Mouse (Mus musculus) kidney, embryonic 16.5 days (tissue): ENCODE data around the gene Pik3r5. TPM values are rescaled to one million over a fixed set of nuclear protein-coding genes. Genes with fewer than 3 reads are reported as not detected.

Experiments
- ATAC-seq: fragments of 200-750 bp; cut with Nextera tagmentation; 2 replicates; pipeline ENCODE4 v1.8.0; 2017; ENCODE audit warnings: moderate TSS enrichment; ENCODE audit not compliant: low FRiP score, low TSS enrichment
- H3K27ac ChIP-seq: fragments of 300-500 bp; sonication (generic); 2 replicates; pipeline ENCODE4 v1.5.1; 2014; ENCODE audit warnings: low read length
- H3K27me3 ChIP-seq: fragments of 300-500 bp; sonication (generic); 2 replicates; pipeline ENCODE4 v1.6.1; 2014; ENCODE audit warnings: low read length, control low read depth, mixed read lengths; ENCODE audit not compliant: insufficient read depth
- H3K36me3 ChIP-seq: fragments of 300-500 bp; sonication (generic); 2 replicates; pipeline ENCODE4 v1.6.1; 2014; ENCODE audit warnings: low read length, control low read depth, mixed read lengths; ENCODE audit not compliant: insufficient read depth
- H3K4me1 ChIP-seq: fragments of 300-500 bp; sonication (generic); 2 replicates; pipeline ENCODE4 v1.6.1; 2014; ENCODE audit warnings: low read length, control low read depth, mixed read lengths; ENCODE audit not compliant: insufficient read depth
- H3K4me2 ChIP-seq: fragments of 300-500 bp; sonication (generic); replicated peaks from 2 replicates; pipeline ENCODE4 v1.6.1; 2014; ENCODE audit warnings: low read depth, low read length
- H3K4me3 ChIP-seq: fragments of 300-500 bp; sonication (generic); 2 replicates; pipeline ENCODE4 v1.5.1; 2014; ENCODE audit warnings: mild to moderate bottlenecking, low read length
- H3K9ac ChIP-seq: fragments of 300-500 bp; sonication (generic); replicated peaks from 2 replicates; pipeline ENCODE4 v1.6.1; 2014; ENCODE audit warnings: low read length
- H3K9me3 ChIP-seq: fragments of 300-500 bp; sonication (generic); 2 replicates; pipeline ENCODE4 v1.6.1; 2016; ENCODE audit warnings: low read length, control low read depth
- WGBS: fragments of 180-500 bp; shearing (Covaris S2); extraction: QIAGEN DNeasy Blood & Tissue Kit; methylation state at CpG from one replicate; pipeline ENCODE4 v1.1.7; 2014; 5-methylcytosine and 5-hydroxymethylcytosine counted together
- polyA plus RNA-seq: library from polyadenylated mRNA; unstranded; fragments of >200 nt; fragmentation: Nextera tagmentation; extraction: Ambion mirVana; gene quantifications from 2 replicates; pipeline ENCODE4 v1.2.1, GENCODE M21; 2015

Pik3r5 gene
- polyA plus RNA-seq, 1 experiment from 2014 or later: 0.27 TPM

- no peaks in the 10 kb centered on the region for H3K9me3 ChIP-seq
- no peak for ATAC-seq
- 73% methylated on average over 5 of the region's 5 CpGs for WGBS
- no peak overlapping the region for H3K27ac ChIP-seq
- H3K4me2 ChIP-seq: no peak overlapping the region
- H3K36me3 ChIP-seq: no peaks in the 10 kb centered on the region
- no peaks in the 10 kb centered on the region for H3K27me3 ChIP-seq
- no peaks in the 10 kb centered on the region for H3K4me1 ChIP-seq
- no peak overlapping the region for H3K9ac ChIP-seq
- no peak overlapping the region for H3K4me3 ChIP-seq
Observed at GRCm38 (mm10) chr11:68459021-68459420, 27.1 kb downstream of the Pik3r5 start.

DNA sequence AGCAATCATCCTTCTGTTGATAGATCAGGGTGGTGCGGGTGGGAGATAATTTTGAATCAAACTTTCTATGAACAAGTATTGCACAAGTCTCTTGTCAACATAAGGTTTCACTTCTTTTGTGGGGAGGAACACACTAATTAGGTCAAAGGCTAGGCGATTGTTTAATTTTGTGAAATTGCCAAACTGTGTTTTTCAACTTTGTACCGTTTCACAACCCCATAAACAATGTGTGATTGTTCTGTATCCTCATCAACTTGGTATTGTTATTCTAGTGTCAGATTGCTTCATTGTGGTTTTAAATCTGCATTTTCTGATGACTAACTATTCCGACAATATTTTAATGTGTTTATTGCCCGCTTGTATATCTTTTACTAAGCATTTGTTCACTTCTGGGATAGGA is 27.6 kb downstream of the Pik3r5 start:
- WGBS: 77% methylated on average over 5 of the region's 5 CpGs
- H3K36me3 ChIP-seq: no peaks in the 10 kb centered on the region
- H3K4me3 ChIP-seq: no peak overlapping the region
- no peaks in the 10 kb centered on the region for H3K27me3 ChIP-seq
- no peaks in the 10 kb centered on the region for H3K9me3 ChIP-seq
- no peak for ATAC-seq
- no peaks in the 10 kb centered on the region for H3K4me1 ChIP-seq
- no peak overlapping the region for H3K4me2 ChIP-seq
- no peak overlapping the region for H3K9ac ChIP-seq
- H3K27ac ChIP-seq: no peak overlapping the region

DNA sequence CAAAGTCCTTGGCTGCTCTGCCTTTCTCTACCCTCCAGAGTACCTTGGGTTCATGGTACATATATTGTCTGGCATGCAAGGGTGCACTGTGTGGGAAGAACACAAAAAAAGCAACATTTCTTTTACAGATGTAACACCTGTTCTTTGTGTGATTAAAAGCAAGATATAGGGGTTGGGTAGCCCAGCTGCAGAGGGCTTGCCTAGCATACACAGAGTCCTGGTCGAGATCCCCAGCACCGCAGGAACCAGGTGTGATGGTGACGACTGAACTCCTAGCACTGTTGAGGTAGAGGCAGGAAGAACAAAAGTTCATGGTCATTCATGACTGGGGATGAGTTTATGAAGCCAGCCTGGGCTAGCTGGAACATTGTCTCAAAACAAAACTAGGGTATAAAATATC is 30.8 kb downstream of the Pik3r5 start:
- H3K36me3 ChIP-seq: no peaks in the 10 kb centered on the region
- H3K27ac ChIP-seq: no peak overlapping the region
- no peak overlapping the region for H3K4me3 ChIP-seq
- ATAC-seq: no peak
- no peaks in the 10 kb centered on the region for H3K4me1 ChIP-seq
- H3K4me2 ChIP-seq: no peak overlapping the region
- H3K9ac ChIP-seq: no peak overlapping the region
- H3K9me3 ChIP-seq: no peaks in the 10 kb centered on the region
- 75% methylated on average over 3 of the region's 3 CpGs for WGBS
- H3K27me3 ChIP-seq: no peaks in the 10 kb centered on the region

DNA sequence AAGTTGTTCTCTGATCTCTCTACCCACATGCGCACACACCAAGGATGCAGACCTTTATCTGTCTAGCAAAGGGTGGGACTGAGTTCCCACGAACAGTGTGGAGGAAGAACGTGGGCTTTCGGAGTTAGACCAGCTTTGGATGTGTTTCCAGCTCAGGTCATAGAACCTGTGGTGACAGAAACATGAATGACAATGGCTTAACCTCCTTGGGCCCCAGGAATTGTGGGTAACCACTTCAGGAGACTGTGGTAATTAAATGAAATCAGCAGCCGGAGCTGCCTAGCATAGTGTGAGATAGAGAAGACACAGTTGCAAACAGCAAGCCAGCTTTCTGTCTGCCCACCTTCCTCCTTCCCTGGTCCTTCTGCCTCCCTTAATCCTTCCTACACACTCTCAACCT is 32.3 kb downstream of the Pik3r5 start:
- no peak overlapping the region for H3K4me2 ChIP-seq
- no peaks in the 10 kb centered on the region for H3K27me3 ChIP-seq
- no peak overlapping the region for H3K4me3 ChIP-seq
- ATAC-seq: no peak
- no peaks in the 10 kb centered on the region for H3K36me3 ChIP-seq
- no peak overlapping the region for H3K9ac ChIP-seq
- no peaks in the 10 kb centered on the region for H3K9me3 ChIP-seq
- no peak overlapping the region for H3K27ac ChIP-seq
- WGBS: 84% methylated on average over 5 of the region's 5 CpGs
- H3K4me1 ChIP-seq: no peaks in the 10 kb centered on the region

- ATAC-seq: no peak
- H3K9me3 ChIP-seq: no peaks in the 10 kb centered on the region
- H3K4me1 ChIP-seq: no peaks in the 10 kb centered on the region
- no peaks in the 10 kb centered on the region for H3K27me3 ChIP-seq
- no peaks in the 10 kb centered on the region for H3K36me3 ChIP-seq
- H3K4me2 ChIP-seq: no peak overlapping the region
- no peak overlapping the region for H3K4me3 ChIP-seq
- H3K27ac ChIP-seq: no peak overlapping the region
- WGBS: 53% methylated on average over 2 of the region's 2 CpGs
- H3K9ac ChIP-seq: no peak overlapping the region
Observed at GRCm38 (mm10) chr11:68465090-68465489, 33.2 kb downstream of the Pik3r5 start.

DNA sequence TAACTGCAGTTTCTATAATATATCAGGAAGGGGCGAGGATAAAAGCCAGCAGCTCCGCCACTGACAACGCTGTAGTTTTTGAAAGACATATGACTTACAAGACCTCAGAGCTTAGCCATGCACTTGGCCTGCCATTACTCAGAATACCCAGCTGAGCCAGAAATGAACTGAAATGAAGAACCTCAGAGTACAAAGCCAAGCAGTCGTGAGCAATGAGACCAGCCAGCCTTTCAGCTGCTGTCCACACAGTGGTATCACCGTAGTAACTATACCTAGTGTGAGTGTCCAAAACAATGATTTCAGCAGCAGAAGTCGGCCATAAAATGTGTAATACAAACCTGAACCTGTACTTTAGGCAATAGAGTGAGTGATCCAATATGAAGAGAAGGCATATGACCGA is 35.5 kb downstream of the Pik3r5 start:
- H3K9ac ChIP-seq: no peak overlapping the region
- no peaks in the 10 kb centered on the region for H3K27me3 ChIP-seq
- no peaks in the 10 kb centered on the region for H3K9me3 ChIP-seq
- no peaks in the 10 kb centered on the region for H3K36me3 ChIP-seq
- no peak overlapping the region for H3K4me3 ChIP-seq
- no peak for ATAC-seq
- H3K4me2 ChIP-seq: no peak overlapping the region
- H3K4me1 ChIP-seq: no peaks in the 10 kb centered on the region
- WGBS: 74% methylated on average over 7 of the region's 7 CpGs
- no peak overlapping the region for H3K27ac ChIP-seq

DNA sequence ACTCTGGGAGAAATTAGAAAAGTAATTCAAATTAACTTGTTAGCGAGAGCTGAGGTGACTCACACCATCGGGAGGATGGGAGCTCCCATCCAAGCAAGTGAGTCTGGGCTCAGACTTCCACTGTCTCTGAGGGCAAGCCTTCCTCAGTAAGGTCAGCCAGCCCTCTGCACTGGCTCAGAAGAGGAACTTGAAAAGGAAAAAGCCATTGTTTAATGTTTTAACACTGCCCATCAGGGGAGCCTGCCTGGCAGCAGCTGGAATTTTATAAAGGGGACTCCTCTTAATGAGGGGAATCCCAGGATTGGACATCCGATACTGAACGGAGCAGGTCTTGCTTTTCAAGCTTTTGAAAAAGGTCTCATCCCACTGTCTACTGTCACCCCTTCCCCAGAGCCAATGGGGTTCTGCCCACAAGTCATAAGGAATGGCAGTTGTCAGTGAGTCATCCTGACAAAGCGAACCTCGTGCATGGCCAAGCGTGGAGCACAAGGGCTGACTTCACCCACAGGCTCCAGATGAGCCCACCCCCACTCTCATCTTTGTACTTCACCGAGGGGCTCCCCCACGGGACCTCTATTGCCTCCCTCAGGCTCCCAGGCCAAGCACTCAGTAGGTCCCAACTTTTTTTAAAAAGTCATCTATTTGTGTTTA is 36.2 kb downstream of the Pik3r5 start:
- no peak overlapping the region for H3K9ac ChIP-seq
- no peaks in the 10 kb centered on the region for H3K27me3 ChIP-seq
- 56% methylated on average over 9 of the region's 9 CpGs for WGBS
- no peak overlapping the region for H3K27ac ChIP-seq
- no peak overlapping the region for H3K4me3 ChIP-seq
- ATAC-seq: no peak
- H3K4me1 ChIP-seq: no peaks in the 10 kb centered on the region
- H3K4me2 ChIP-seq: no peak overlapping the region
- H3K9me3 ChIP-seq: no peaks in the 10 kb centered on the region
- H3K36me3 ChIP-seq: no peaks in the 10 kb centered on the region

- Histone ChIP-seq H3K4me2 (no peak overlapping the region), H3K4me3 (no peak overlapping the region), H3K36me3 (no peaks in the 10 kb centered on the region), H3K4me1 (no peaks in the 10 kb centered on the region), H3K27ac (no peak overlapping the region), H3K9me3 (no peaks in the 10 kb centered on the region), H3K27me3 (no peaks in the 10 kb centered on the region), H3K9ac (no peak overlapping the region)
- no peak for ATAC-seq
- WGBS: 77% methylated on average over 4 of the region's 4 CpGs
Observed at GRCm38 (mm10) chr11:68468886-68469285, 37.0 kb downstream of the Pik3r5 start.

DNA sequence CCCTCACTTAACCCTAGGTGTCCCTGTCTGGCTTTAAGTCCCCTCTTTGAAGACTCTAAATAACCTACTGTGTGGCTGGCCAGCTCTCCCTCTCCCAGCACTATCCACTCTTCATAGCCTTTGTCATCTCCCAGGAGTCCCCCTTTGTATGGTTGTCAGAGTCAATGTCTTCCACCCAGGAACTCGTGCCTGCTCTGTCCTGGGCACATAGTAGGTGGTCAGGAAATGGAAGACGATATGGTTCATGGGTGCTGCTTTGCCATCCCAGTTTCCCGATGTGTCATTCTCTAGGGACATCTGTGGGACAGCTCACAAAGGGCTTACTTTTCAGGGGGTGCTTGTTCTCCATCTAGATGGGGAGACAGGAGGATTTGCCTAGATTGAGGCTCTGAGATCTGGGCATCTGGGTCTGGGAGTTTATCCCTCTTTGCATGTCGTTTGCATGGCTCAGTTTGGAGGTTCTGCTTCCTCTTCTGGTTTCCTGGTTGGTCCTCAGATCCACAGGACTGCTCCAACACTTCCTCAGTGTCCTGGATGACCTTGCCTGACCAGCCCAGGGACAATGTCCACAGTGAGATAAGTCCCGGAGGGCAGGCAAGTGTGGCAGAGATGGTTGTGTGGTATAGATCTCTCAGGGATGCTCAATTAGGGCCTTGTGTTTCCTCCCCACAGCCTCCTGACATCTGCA is 40.4 kb downstream of the Pik3r5 start:
- Histone ChIP-seq H3K36me3 (no peaks in the 10 kb centered on the region), H3K4me3 (no peak overlapping the region), H3K9me3 (no peaks in the 10 kb centered on the region), H3K9ac (no peak overlapping the region), H3K27me3 (no peaks in the 10 kb centered on the region), H3K27ac (no peak overlapping the region), H3K4me1 (no peaks in the 10 kb centered on the region), H3K4me2 (no peak overlapping the region)
- ATAC-seq: no peak
- WGBS: 79% methylated on average over 5 of the region's 5 CpGs

- Histone ChIP-seq H3K9me3 (no peaks in the 10 kb centered on the region), H3K27ac (no peak overlapping the region), H3K4me1 (no peaks in the 10 kb centered on the region), H3K9ac (no peak overlapping the region), H3K36me3 (no peaks in the 10 kb centered on the region), H3K4me3 (no peak overlapping the region), H3K27me3 (no peaks in the 10 kb centered on the region), H3K4me2 (no peak overlapping the region)
- WGBS: 75% methylated on average over 6 of the region's 6 CpGs
- no peak for ATAC-seq
Observed at GRCm38 (mm10) chr11:68474600-68474999, 42.7 kb downstream of the Pik3r5 start.
